Mouse (Mus musculus): Measurements from ENCODE around the gene Ica1l. TPM values are rescaled to one million over a fixed set of nuclear protein-coding genes. Genes with fewer than 3 reads are reported as not detected.

The Ica1l gene
- polyA plus RNA-seq, 1 experiment: not detected

- TF ChIP-seq CTCF (IDR thresholded peaks at IDR 0.05; ENCODE audit: low read depth, low read length) (no peak), POLR2A (IDR thresholded peaks at IDR 0.05; ENCODE audit: borderline replicate concordance, low read depth, low read length) (no peak)
- Histone ChIP-seq H3K27ac (ENCODE audit: insufficient read depth, low read depth, low read length) (no peak overlapping the region), H3K4me3 (ENCODE audit: insufficient read depth, low read length) (no peak overlapping the region), H3K4me1 (ENCODE audit: control insufficient read depth, insufficient read depth, low read length) (no peaks in the 10 kb centered on the region)
These were observed 56.4 kb downstream of the Ica1l start for GRCm38 (mm10) chr1:59986626-59987025.

GRCm38 (mm10) chr1:59967291-59967690 is 75.7 kb downstream of the Ica1l start:
- no peak overlapping the region for H3K4me3 ChIP-seq (ENCODE audit: insufficient read depth, low read length)
- no peak overlapping the region for H3K27ac ChIP-seq (ENCODE audit: insufficient read depth, low read depth, low read length)
- H3K4me1 ChIP-seq (ENCODE audit: control insufficient read depth, insufficient read depth, low read length): no peaks in the 10 kb centered on the region
- no peak for TF ChIP-seq POLR2A (IDR thresholded peaks at IDR 0.05; ENCODE audit: borderline replicate concordance, low read depth, low read length)
- TF ChIP-seq CTCF (IDR thresholded peaks at IDR 0.05; ENCODE audit: low read depth, low read length): no peak

GRCm38 (mm10) chr1:59966171-59966785 is 76.7 kb downstream of the Ica1l start:
- Histone ChIP-seq H3K27ac (ENCODE audit: insufficient read depth, low read depth, low read length) (no peak overlapping the region), H3K4me1 (ENCODE audit: control insufficient read depth, insufficient read depth, low read length) (no peaks in the 10 kb centered on the region), H3K4me3 (ENCODE audit: insufficient read depth, low read length) (no peak overlapping the region)
- TF ChIP-seq POLR2A (IDR thresholded peaks at IDR 0.05; ENCODE audit: borderline replicate concordance, low read depth, low read length) (no peak), CTCF (IDR thresholded peaks at IDR 0.05; ENCODE audit: low read depth, low read length) (no peak)

- TF ChIP-seq POLR2A (IDR thresholded peaks at IDR 0.05; ENCODE audit: borderline replicate concordance, low read depth, low read length) (no peak), CTCF (IDR thresholded peaks at IDR 0.05; ENCODE audit: low read depth, low read length) (no peak)
- H3K4me1 ChIP-seq (ENCODE audit: control insufficient read depth, insufficient read depth, low read length): no peaks in the 10 kb centered on the region
- H3K4me3 ChIP-seq (ENCODE audit: insufficient read depth, low read length): no peak overlapping the region
- no peak overlapping the region for H3K27ac ChIP-seq (ENCODE audit: insufficient read depth, low read depth, low read length)
These were observed 83.0 kb downstream of the Ica1l start for GRCm38 (mm10) chr1:59959941-59960340.

DNA sequence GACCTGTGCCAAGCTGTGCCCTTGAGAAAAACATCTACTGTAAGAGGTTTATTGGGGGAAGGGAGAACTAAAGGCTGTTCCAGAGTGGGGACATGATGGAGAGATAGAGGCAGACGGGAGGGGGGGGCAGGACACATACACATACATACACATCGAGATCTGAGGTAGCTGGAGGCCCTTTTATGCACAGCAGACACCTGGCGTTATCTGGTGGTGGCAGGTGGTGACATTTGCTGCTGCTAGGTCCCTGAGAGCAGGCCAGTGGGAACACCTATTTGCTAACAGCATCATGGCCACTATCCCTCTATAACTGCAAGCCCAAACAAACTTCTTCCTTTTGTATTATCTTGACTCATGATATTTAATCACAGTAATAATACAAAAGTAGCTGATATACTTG is 85.8 kb downstream of the Ica1l start:
- TF ChIP-seq POLR2A (IDR thresholded peaks at IDR 0.05; ENCODE audit: borderline replicate concordance, low read depth, low read length) (no peak), CTCF (IDR thresholded peaks at IDR 0.05; ENCODE audit: low read depth, low read length) (no peak)
- Histone ChIP-seq H3K27ac (ENCODE audit: insufficient read depth, low read depth, low read length) (no peak overlapping the region), H3K4me1 (ENCODE audit: control insufficient read depth, insufficient read depth, low read length) (peaks cover 11% of the 10 kb centered on the region), H3K4me3 (ENCODE audit: insufficient read depth, low read length) (no peak overlapping the region)

GRCm38 (mm10) chr1:59947509-59947908 is 95.5 kb downstream of the Ica1l start:
- H3K4me1 ChIP-seq (ENCODE audit: control insufficient read depth, insufficient read depth, low read length): peaks cover 18% of the 10 kb centered on the region
- H3K27ac ChIP-seq (ENCODE audit: insufficient read depth, low read depth, low read length): no peak overlapping the region
- no peak overlapping the region for H3K4me3 ChIP-seq (ENCODE audit: insufficient read depth, low read length)
- TF ChIP-seq CTCF (IDR thresholded peaks at IDR 0.05; ENCODE audit: low read depth, low read length): no peak
- no peak for TF ChIP-seq POLR2A (IDR thresholded peaks at IDR 0.05; ENCODE audit: borderline replicate concordance, low read depth, low read length)

GRCm38 (mm10) chr1:59945969-59946368 is 97.0 kb downstream of the Ica1l start:
- Histone ChIP-seq H3K27ac (ENCODE audit: insufficient read depth, low read depth, low read length) (no peak overlapping the region), H3K4me3 (ENCODE audit: insufficient read depth, low read length) (no peak overlapping the region), H3K4me1 (ENCODE audit: control insufficient read depth, insufficient read depth, low read length) (peaks cover 11% of the 10 kb centered on the region)
- TF ChIP-seq POLR2A (IDR thresholded peaks at IDR 0.05; ENCODE audit: borderline replicate concordance, low read depth, low read length) (no peak), CTCF (IDR thresholded peaks at IDR 0.05; ENCODE audit: low read depth, low read length) (no peak)

DNA sequence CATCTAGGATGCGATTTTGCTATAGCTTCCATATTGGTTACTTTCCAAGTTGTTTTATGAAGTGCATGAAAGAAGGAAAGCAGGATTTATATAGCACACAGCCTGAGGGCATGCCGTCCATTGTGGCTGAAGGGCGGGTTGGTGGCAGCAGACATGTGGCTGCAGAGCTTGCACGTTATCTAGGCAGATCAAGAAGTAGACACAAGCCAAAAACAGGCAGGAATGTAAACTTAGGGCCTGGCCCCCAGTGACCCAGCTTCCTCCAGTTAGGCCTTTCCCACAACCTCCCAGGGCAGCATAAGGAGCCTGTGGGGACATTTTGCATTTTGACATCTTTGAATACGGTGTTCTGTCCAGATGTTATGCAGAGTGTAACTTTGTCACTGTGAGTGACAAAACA is 99.2 kb downstream of the Ica1l start:
- no peak for TF ChIP-seq CTCF (IDR thresholded peaks at IDR 0.05; ENCODE audit: low read depth, low read length)
- no peak for TF ChIP-seq POLR2A (IDR thresholded peaks at IDR 0.05; ENCODE audit: borderline replicate concordance, low read depth, low read length)
- Histone ChIP-seq H3K4me3 (ENCODE audit: insufficient read depth, low read length) (no peak overlapping the region), H3K27ac (ENCODE audit: insufficient read depth, low read depth, low read length) (no peak overlapping the region), H3K4me1 (ENCODE audit: control insufficient read depth, insufficient read depth, low read length) (peaks cover 10% of the 10 kb centered on the region)

- no peak overlapping the region for H3K27ac ChIP-seq (ENCODE audit: insufficient read depth, low read depth, low read length)
- H3K4me1 ChIP-seq (ENCODE audit: control insufficient read depth, insufficient read depth, low read length): peaks cover 12% of the 10 kb centered on the region
- no peak overlapping the region for H3K4me3 ChIP-seq (ENCODE audit: insufficient read depth, low read length)
- TF ChIP-seq POLR2A (IDR thresholded peaks at IDR 0.05; ENCODE audit: borderline replicate concordance, low read depth, low read length): no peak
- TF ChIP-seq CTCF (IDR thresholded peaks at IDR 0.05; ENCODE audit: low read depth, low read length): no peak
These were observed 100.8 kb downstream of the Ica1l start for GRCm38 (mm10) chr1:59942057-59942790.

DNA sequence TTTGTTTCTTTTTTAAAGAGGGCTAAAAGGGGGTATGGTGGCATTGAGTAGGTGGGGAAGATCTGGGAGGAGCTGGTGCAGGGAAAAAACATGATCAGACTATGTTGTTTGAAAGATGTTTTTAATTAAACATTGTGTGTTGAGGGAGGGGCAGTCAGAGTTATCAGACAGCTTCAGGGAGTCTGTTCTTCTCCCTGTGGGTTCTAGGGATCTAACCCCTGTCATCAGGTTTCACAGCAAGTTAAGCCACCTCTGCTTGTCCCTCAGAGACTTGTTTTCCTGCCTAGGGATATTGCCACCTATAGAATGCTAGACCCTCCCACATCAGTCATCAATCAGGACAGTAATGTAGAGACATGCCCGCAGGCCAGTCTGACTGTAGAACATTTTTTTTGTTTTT is 101.9 kb downstream of the Ica1l start:
- H3K4me1 ChIP-seq (ENCODE audit: control insufficient read depth, insufficient read depth, low read length): peaks cover 13% of the 10 kb centered on the region
- no peak for TF ChIP-seq CTCF (IDR thresholded peaks at IDR 0.05; ENCODE audit: low read depth, low read length)
- TF ChIP-seq POLR2A (IDR thresholded peaks at IDR 0.05; ENCODE audit: borderline replicate concordance, low read depth, low read length): no peak
- H3K4me3 ChIP-seq (ENCODE audit: insufficient read depth, low read length): no peak overlapping the region
- H3K27ac ChIP-seq (ENCODE audit: insufficient read depth, low read depth, low read length): no peak overlapping the region

Measured in bone marrow macrophage, adult 2 months (primary cell).